Mouse (Mus musculus) heart, adult 2 months (tissue): ENCODE measurements at regions not wholly inside any gene's neighbourhood (a gene's known extent, or its start where the extent isn't known, plus 50 kb on each side); places are given as distances from the start of the nearest gene placed in this dataset.

Source experiments
- CTCF ChIP-seq: fragments of 200-600 bp; IDR thresholded peaks from 2 replicates; pipeline ENCODE4 v1.8.1; 2022; ENCODE audit warnings: antibody characterized with exemption, mild to moderate bottlenecking, moderate library complexity
- EP300 ChIP-seq: fragments of 200-500 bp; IDR thresholded peaks from 2 replicates; pipeline ENCODE4 v1.6.1; 2011; ENCODE audit warnings: low read depth, low read length, control low read depth; ENCODE audit not compliant: insufficient read depth
- POLR2A ChIP-seq: fragments of 200-500 bp; IDR thresholded peaks from 2 replicates; pipeline ENCODE4 v1.6.1; 2011; ENCODE audit warnings: mild to moderate bottlenecking, low read depth, low read length, control low read depth; ENCODE audit not compliant: insufficient read depth

DNA sequence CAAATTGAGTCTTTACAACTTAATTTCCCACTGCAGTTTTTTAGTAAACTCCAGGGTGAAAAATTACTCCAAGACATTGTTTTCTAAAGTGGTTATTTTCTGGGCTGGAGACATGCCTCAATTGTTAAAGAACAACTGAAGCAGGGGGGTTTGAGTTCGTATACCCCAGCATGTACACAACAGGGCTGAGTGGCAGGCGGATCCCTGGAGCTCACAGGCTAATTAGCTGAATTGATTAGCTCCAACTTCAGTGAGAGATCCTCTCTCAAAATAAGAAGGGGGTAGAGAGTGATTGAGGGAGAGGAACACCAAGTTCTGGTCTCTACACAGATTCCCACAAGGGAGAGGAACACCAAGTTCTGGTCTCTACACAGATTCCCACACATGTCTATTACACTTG is 164.2 kb downstream of the Wdr20rt start:
- TF ChIP-seq POLR2A (no peak), CTCF (no peak), EP300 (no peak)
